Mouse (Mus musculus): ENCODE results near the gene Bmp8b.
"Not testable (repeated sequence)": the region's sequence is repeated elsewhere in the genome, so short reads cannot be mapped to it uniquely, and the experiment has no call there.

Bmp8b gene

DNA sequence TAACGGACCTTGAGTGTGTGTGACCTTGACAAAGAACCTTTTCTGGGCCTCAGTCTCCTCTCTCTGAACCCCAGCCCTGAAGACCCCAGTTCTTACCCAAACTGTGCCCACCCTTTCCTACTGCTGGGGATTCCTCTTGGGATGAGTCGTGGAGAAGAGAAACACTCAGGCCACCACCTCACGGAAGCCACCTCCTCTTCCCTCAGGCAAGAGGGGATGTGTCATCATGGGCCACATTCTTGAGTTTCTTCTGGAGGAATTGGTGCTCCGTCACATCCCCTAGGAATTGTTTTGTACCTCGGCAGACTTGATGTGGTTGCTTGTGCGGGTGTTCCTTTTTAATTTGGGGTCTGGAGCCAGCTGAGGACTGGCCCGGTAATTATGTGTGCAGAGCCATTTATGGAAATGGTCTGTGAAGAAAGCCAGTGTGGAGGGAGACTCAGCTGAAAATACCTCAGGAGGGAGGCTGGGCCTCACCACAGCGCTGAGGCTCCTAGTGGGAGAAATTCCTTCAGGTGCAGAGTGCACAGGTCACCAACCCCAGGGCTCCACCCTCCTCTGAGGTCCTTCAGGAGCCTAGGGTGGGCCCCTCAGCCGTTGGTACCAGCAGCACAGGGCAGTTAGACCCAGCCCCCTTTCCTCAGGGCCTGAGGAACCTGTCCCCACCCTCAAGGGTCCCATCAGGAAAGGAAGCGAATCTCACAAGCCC, 6.5 kb downstream of the Bmp8b start:
- not testable (repeated sequence) for DNase-seq (ENCODE audit: low spot score)

DNA sequence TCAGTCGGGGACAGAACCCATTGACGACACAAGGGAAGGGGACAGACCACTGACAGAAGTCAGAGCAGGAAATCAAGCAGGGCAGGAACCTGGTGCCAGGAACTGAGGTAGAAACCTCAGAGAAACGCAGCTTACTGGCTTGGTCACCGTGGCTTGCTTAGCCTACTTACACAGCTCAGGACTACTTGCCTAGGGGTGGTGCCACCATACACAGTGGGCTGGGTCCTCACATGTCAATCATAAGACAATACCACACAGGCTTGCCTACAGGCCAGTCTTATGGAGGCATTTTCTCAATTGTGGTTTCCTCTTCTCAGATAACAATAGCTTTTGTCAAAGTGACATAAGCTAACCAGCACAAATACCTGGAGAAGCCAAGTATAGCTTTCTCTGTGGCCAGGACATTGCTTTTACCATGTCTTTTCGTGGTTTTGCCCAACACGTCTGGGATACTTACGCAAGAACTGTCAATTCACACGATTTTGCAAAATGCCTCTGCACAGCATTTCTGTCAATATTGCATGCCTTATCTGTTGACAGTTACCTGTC, 7.3 kb downstream of the Bmp8b start:
- DNase-seq (ENCODE audit: low spot score), result no peak

DNA sequence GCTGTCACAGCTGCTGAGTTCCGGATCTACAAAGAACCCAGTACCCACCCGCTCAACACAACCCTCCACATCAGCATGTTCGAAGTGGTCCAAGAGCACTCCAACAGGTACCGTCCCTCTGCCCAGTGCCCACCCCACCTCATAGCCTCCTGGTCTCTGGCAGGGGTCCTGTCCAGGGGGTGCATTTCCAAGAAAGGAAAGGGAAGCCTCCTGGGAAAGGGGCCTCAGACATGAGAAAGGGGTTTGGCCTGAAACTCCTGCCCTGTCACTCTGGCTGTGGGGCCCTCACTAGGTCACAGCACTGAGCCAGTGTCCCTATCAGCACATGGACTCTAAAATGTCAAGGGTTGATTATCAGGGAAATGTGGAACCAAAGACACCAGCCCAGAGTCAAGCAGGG, 9.7 kb downstream of the Bmp8b start:
- DNase-seq (ENCODE audit: low spot score), result not testable (repeated sequence)

DNA sequence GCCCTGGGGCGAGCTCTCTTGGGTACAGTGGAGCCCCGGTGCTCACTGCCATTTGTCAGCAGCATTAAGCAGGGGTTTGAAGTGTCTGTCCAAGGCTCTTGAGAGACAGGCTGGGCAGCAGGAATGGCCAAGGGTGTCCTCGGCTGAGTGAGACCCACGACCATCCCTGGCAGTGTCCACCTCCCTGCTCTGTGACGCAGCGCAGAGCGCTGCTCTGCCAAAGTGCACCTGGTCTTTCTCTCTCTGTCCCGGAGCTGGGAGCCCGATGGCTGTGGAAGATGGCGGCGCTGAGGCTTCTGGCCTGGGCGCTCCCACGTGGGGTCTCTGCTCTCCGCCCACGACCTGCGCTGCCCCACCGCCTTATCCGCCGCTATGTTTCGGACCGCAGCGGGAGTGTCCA, 11.0 kb downstream of the Bmp8b start, which contains the start of gene Oxct2b:
Gene Oxct2b (plus strand): TSS at position 256 of the 400 bp plus-strand sequence.
- DNase-seq (ENCODE audit: low spot score), result no peak

DNA sequence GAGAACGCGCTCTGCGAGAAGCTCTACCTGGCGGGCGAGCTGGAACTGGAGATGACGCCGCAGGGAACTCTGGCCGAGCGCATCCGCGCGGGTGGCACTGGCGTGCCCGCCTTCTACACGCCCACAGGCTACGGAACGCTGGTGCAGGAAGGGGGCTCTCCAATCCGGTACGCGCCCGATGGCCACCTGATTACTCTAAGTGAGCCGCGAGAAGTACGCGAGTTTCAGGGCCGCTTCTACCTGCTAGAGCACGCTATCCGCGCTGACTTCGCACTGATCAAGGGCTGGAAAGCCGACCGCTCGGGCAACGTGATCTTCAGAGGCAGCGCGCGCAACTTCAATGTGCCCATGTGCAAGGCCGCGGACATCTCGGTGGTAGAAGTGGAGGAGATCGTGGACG, 11.7 kb downstream of the Bmp8b start:
- peak; percentile 14 for DNase-seq (ENCODE audit: low spot score)

DNA sequence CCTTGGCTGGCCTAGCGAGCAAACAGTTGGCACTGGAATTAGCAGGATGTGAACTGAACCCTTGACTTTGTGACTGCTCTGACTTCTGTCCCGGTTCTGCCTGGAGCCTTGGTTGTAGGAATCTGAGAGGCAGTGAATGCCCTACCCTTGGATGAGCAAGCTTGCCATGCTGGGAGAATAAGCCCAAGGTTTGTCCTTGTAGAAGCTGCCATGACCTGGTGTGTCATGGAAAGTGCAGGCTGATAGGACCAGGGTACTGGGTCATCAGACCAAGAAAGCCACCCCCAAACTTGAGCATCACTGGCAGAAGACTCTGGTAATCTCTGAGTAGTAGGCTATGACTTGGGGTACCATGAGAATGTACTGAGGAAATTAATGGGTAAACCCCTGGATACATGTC, 16.3 kb downstream of the Bmp8b start:
- DNase-seq (ENCODE audit: low spot score), result no peak

DNA sequence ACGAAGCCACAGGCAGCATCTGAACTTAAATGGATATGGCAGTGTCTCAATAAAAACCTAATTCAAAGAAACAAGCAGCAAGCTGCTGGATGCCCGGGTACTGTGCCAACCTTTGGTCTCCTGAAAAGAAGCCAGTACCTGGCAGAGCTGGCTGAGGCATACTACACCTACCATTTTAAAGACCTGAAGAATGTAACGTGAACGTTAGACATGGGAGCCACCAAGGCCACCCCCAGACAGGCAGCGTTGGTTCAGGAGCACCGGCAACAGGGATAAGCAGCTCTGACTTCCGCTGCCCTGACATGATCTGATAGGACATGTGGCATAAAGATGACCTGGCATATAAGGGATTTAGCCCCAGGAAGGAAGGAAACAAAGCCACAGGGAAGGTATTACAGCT, 21.7 kb downstream of the Bmp8b start:
- no peak for DNase-seq (ENCODE audit: low spot score)

DNA sequence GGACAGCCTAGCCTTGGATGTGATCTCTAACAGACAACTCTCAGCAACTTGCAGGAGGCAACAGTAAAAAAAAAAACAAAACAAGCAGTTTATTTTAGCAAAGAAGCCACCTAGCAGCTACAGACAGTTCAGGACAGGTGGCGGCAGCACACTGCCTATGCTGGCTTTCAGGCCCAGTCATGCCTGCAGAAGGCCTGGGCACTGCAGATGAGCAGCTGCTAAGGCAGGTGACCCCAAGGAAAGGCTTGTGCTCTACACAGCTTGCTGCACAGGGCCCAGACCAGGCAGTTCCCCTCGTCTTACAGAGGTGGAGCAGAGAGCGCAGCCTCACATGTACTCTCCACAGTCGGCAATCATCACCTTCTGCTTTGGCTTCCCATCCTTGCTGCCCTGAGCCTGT, 22.1 kb downstream of the Bmp8b start:
- DNase-seq (ENCODE audit: low spot score), result no peak

DNA sequence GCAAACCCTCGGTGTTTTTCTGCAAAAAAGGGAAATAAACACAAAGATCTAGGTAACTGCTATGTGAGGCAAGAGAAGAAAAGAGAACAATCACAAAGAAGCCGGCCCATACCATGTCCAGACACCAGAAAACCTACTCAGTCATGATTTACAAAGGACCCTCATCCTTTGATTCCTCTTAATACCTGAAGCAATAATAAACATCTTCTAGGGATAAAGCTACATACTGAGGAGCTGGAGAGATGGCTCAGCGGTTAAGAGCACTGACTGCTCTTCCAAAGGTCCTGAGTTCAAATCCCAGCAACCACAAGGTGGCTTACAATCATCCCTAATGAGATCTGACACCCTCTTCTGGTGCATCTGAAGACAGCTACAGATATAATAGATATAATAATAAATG, 32.6 kb downstream of the Bmp8b start:
- DNase-seq (ENCODE audit: low spot score), result no peak

DNA sequence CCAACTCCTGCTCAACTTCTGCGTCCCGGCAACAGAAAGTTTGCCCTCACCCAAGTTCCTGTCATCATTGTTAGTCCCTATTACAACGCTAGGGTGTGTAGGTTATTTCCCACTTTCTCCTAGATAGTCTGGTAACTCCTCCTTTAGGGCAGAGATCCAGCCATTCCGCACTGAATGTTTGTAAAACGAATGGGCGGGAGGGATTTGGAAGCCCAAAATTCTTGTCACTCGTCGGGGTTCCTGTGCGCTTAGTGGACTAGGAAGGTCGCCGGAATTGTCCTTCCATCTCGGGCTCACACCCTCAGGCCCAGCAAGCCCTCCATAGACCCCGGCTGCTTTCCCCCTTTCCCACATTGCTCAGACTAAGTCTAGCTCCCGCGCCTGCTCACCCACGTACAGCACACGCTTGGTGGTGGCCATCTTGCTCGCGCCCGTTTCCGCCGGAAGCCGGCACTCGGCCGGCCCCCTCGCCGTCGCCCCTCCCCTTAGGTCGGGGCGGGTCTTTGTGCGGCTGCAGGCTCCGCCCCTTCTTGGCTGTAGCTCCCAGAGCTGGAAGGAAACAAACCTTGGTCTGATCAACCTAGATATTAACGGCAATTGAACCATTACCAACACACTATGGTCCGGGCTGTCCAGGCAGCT, 34.7 kb downstream of the Bmp8b start, which contains the start of gene Ppie:
Gene Ppie (minus strand): TSS at position 439 of the 642 bp plus-strand sequence.
- peak; percentile 65 for DNase-seq (ENCODE audit: low spot score)

DNA sequence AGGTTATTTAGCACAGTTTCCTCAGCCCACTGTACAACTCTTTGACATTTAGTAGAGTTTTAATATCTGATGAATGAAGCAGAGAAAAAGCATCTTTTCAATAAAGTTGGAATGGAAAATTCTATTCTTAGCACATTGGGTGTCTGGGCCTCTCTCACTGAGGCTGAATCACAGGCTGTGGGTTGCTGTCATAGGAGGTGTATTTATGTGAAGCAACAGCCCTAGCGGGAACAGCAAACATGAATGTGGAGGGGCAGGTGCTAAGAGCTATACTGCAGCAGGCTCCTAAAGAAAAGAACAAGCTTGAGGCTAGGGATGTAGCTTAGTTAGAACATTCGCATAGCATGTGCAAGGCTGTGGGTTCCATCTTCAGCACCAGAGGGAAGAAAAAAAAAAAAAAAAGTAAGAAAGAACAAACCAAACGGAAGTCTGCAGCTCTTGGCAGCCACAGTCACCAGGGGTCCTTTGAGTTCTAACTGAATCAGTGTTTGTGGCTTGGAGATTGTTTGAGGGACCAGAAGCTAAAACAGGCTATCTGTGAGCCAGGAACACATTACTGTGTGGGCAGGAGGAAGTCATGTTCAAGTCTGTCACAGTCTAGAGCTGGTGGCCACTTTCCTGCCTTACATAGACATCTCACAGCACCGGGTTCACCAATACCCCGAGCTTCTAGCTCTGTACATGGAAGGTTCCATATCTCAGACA, 42.6 kb downstream of the Bmp8b start:
- DNase-seq (ENCODE audit: low spot score), result peak; percentile 28

DNA sequence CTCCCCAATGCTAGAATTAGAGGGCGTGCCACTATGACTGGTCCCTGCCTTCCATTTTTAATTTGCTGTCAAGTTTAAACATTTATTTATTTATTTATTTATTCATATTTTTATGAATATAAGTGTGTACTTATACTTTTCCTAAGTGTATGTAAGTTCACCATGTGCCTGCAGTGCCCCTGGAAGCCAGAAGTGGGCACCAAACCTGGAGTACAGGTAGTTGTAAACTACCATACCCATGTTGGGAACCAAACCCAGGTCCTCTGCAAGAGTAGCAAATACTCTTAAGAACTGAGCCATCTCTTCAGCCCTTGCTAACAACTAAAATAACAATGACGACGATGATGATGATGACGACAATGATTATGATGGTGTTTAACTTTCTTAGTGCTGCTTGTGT, 47.0 kb downstream of the Bmp8b start:
- DNase-seq (ENCODE audit: low spot score), result no peak

DNA sequence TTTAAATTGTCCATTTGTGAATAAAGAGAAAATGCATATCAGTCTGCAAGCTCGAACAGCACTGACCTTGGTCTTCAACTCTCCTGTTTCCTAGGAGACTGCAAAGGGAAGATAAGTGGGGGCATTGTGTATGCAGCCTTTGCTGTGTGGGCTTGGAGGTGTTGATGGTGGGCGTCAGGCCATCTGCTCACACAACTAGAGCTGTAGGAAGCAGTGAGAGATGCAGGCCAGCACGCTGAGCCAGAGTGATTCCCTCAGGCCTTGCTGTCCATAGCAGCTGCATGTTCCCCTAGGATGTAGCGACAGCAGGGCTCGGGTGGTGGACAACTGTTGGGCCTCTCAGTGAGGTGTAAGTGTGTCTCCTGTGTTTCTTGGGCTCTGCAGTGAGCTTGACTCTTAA, 48.0 kb downstream of the Bmp8b start:
- DNase-seq (ENCODE audit: low spot score), result peak; percentile 69

DNA sequence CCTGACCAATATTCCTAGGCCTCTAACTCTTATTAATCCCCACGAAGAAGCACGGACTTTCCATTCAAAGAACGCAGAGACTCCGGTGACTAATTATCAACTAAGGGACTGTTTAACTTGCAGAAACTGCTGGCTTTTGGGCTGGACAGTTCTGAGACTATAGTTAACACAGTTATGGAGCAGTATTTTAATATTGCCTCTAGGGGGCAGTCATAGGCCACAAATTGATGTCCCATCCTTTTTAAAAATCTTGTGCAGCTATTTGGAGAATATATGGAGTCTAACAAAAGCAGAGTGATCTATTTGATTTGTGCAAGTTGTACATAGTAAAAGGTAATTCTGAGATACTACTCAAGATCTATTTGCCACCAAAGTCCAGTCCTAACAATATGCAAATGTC, 50.0 kb downstream of the Bmp8b start:
- peak; percentile 43 for DNase-seq (ENCODE audit: low spot score)

DNA sequence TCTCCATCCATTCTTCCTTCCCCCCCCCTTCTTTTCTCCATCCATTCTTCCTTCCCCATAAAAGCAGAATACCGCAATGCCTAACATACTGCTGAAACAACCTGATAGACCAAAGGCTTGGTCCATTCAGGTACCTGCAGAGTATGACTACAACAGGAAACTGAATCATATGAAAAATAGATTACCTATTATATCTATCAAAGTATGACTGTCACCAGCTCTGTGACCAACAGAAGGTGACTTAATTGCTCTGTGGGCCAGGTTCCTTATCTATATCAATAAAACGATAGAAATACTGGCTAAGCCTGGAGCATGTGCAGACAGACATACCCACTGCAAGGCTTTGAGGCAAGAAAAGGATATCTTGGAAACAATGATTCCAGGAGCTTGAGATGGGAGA, 50.5 kb downstream of the Bmp8b start:
- no peak for DNase-seq (ENCODE audit: low spot score)

DNA sequence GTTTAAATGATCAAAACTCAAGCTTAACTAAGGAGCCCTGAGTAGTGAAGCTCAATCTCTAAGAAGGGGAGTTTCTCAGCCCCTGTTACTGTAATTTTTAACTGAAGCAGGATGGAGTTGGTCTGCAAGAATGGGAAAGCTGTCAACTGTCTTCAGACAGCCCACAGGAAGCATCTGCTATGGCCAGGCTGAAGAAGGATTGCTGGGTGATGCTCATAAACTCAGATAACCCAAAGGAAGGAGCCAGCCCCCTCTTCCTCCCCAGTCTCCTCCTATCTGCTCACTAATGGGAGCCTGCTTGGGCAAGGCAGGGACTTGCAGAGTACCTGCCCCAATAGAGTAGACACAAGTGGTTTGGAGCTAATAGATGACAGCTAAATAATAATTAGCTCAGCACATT, 50.9 kb downstream of the Bmp8b start:
- DNase-seq (ENCODE audit: low spot score), result no peak

DNA sequence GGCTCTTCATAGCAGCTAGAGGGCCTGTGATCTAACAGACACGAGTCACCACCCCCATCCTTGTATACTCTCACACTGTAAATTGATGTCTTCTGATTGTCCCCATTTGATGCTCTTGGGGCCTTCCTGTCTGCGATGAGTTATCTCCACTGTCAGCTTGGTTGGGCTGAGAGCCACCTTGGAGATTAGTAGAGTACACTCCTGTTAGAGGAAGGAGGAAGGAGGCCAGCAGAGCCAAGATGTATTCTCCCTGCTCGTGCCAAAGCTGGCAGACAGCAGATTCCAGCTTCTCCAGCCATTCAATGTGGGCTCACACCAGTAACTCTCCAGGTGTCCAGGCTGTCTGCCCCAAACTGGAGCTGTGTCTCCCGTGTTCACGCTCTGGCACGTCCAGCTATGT, 55.6 kb downstream of the Bmp8b start:
- DNase-seq (ENCODE audit: low spot score), result no peak

DNA sequence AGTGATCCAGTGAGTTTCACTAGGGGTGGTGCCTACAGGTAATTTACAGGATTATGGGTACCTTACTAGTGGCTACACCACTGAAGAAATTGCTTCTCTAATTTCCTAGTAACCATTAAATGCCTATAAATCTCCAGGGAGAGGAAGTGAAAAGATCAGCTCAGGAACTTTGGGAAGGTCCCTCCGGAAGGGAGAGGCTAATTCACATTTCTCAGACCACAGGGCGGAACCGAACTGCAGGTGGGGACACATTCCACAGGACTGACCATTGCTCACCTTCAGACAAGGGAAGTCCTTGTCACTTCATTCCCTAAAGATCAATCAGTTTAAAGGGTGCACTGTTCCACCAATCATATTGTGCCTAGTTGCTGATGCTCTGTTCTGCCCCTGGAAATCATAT, 56.3 kb downstream of the Bmp8b start:
- DNase-seq (ENCODE audit: low spot score), result not testable (repeated sequence)

DNA sequence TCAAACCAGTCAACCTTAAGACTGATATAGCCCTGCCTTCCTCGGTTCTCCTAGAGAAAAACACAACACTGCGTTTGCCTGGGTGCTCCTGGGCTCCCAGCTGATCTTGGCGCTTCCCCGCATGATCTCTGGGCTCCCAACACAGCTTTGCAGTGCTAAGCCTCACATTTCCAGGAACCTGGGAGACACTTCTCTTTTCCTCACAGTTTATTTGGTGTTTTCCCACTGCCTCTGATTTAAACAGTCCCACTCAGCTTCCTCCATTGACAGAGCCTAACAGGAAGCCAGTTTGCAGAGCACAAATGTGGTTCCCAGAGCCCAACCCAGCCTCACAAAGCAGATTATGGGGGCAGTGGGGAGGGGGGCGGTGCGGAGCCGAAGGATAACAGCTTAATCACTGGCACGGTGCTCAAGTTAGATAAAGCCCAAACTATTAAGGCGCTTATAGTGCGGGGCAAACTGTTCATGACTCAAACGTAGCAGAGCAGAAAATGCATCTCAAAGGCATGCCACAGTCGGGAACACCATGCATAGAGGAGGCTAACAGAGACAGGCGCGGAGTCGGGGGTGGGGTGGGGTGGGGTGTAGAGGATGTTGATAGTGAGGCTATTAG, 57.4 kb downstream of the Bmp8b start:
- DNase-seq (ENCODE audit: low spot score), result no peak

DNA sequence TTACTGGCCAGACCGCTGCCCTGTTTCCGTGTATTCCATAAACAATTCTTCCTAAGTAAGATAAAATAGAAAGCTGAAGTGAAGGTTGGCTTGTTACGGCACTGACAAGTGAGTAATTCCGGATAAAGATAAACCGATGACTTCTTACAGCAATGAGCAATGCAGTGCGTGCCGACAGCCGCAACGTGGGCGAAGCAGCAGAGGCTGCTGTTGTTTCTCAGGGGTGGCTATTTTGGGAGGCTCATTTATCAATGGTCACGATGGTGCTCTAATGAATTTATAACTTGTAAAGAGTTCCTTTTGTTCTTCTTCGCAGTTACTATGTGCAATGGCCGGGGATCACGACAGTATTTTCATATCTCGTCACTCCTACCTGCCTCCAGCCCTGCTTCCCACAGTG, 59.2 kb downstream of the Bmp8b start:
- DNase-seq (ENCODE audit: low spot score), result peak; percentile 39

DNA sequence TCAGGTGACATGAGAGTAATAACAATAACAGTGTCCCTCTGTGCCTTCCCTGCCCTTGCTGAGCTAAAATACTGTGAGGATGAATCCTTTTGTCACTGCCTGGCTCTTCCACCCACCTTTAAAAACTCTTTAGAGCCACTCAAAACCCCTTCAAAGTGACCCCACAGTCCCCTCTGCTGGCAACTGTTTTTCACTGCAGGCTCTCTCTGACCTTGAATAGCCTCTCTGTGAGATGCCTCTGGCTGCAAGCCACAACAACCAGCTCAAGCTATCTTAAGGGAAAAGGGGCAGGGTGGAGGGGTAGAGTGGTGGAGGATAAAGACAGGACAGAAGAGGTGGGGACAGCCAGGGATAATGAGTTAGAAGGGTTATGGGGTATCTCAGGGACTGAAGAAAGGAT, 66.8 kb downstream of the Bmp8b start:
- no peak for DNase-seq (ENCODE audit: low spot score)
